Mouse (Mus musculus): ENCODE data around the gene Ypel4.

GRCm38 (mm10) chr2:84720718-84721117 lies 13.1 kb upstream of the Ypel4 start:
- TF ChIP-seq CTCF (IDR thresholded peaks at IDR 0.05; ENCODE audit: insufficient read depth, low read depth, low read length): no peak
- no peak for TF ChIP-seq POLR2A (IDR thresholded peaks at IDR 0.05; ENCODE audit: insufficient read depth, low read depth, low read length)

Measured in olfactory bulb, adult 2 months (tissue).